Mouse (Mus musculus): ENCODE measurements around the gene Sufu.

GRCm38 (mm10) chr19:46374477-46375088 lies 22.1 kb upstream of the Sufu start:
- TF ChIP-seq POLR2A (IDR thresholded peaks at IDR 0.05; ENCODE audit: insufficient read length, low read depth) = no peak
- no peak for TF ChIP-seq TCF3 (IDR thresholded peaks at IDR 0.05; ENCODE audit: insufficient read length, low read depth)
- peak; percentile 66 for TF ChIP-seq POLR2AphosphoS2 (IDR thresholded peaks at IDR 0.05; ENCODE audit: insufficient read length, low read depth)
- no peak for TF ChIP-seq USF1 (IDR thresholded peaks at IDR 0.05; ENCODE audit: low read depth)
